Mouse (Mus musculus): ENCODE measurements at regions not wholly inside any gene's neighbourhood (a gene's known extent, or its start where the extent isn't known, plus 50 kb on each side); places are given as distances from the start of the nearest gene placed in this dataset.

DNA sequence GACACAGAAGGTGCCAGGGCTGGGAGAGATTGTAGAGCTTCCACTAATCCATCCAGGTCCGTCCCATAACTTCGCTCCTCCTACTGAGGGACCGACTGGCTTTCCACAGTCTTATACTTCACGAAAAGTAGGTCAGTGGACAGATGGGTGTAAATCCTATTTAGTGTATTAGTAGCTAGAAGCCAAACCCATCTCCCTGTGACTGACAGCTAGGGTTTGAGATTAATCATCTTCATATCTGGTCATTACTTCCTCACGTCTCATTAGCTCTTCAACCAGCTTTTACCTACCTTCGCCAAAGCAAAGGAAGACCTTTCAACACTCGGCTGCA, 60.4 kb upstream of the Scaf11 start:
- DNase-seq (ENCODE audit: low read depth) = no peak

DNA sequence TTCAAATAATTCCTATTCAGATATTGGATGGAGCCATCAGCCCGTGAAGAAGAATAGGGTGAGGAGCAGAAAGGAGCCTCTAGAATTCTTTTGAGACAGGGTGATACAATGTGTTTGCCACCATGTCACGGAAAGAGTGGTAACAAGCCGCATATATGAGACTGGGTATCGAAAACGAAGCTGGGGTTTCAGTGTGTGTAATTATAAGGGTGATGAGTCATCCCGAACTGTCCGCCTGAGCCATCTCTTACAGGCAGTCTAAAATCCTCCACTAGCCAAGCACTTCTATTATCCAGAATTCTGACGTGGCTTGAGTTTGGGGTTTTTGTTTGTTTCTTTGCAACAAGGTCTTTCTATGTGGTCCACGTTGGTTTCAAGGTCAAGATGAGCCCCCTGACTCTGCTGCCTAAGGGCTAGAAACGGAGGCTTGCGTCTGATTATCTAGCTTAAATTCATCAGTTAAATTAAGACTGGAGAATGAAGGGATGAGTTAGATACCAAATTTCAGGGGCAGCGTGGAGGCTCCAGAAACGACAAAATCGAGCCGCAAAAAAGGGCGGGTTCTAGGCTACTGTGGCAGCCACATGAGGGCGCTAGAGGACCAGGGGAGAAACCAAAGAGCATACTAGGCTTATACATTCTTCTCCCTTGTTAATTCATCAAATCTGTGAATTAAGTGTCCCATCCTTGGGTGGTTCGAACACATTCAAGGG, 59.9 kb upstream of the Scaf11 start:
- peak; percentile 86 for DNase-seq (ENCODE audit: low read depth)

DNA sequence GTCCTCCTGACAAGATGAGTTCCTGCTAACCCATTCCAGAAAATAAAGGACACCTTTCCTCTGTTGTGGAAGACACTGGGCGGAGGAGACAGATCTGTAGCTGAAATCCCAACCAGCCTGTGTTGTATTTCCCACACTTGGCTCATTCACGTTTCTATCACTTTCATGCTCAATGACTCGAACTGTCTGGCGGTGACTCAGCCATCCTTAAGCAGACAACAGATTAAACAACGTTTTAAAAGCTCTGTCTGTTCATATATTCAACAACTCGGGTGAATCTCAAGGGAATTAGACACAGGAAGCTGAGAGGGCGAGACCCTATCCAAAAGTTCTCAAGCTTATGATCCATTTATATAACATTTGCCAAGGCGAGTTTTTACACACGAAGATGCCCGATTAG, 57.5 kb upstream of the Scaf11 start:
- no peak for DNase-seq (ENCODE audit: low read depth)

DNA sequence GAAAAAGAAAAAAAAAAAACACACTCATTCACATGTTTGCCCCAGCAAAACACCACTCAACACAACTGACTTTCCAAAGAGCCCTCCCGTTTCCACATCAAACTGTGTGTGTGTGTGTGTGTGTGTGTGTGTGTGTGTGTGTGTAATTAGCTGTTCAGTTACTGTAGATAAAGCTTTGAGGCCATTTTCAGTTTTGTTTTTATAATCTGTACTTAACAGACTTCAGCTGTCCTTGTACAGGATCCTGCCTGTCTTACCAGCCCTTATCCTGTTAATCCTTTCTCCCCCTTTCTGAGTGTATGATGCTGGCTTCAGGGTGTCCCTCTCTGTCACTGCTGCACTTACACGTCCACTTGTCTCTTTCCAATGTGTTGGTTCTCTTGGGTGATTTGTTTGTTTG, 55.0 kb upstream of the Scaf11 start:
- DNase-seq (ENCODE audit: low read depth) = no peak

DNA sequence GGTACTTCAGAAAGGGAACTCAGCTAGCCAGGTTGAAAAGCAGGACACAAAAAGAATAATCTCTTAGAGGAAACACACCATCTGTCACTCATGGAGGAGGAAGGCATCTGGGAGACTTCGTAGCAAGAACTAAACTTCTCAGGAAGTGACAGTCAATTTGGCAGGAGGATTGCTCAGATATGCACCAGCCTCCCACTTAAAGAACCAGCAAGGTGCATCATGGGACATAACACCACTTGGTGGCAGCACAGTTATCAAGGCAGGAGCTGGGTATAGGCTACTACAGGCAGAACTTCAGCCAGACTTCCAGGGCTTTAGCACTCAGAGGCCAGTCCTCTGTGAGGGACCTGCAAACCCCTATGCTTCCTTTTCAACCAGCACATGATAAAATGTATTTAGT, 52.0 kb upstream of the Scaf11 start:
- DNase-seq (ENCODE audit: low read depth) = peak; percentile 22

Data from induced T-regulatory cell, adult 2 months (primary cell).